Mouse (Mus musculus) ES-Bruce4 (cell line): ENCODE data around the gene Cemip2.

ENCODE experiments used
- CTCF ChIP-seq: IDR thresholded peaks from one replicate; pipeline ENCODE4 v1.8.1; 2011; ENCODE audit warnings: low read depth, low read length
- EP300 ChIP-seq: IDR thresholded peaks from 2 replicates; pipeline ENCODE4 v1.6.1; 2011; ENCODE audit warnings: low read depth, low read length; ENCODE audit not compliant: insufficient read depth

DNA sequence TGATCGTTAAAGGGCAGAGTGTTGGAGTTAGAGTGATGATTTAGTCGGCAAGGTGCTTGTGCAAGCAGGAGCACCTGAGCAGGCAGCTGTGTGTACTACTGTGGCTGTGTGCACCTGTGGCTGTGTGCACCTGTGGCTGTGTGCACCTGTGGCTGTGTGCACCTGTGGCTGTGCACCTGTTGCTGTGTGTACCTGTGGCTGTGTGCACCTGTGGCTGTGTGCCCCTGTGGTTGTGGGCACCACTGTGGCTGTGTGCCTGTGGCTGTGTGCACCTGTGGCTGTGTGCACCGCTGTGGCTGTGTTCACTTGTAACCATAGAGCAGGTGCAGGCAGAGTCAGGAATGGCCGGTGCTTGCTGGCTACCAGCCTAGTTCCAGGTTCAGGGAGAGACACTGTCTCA, 38.1 kb downstream of the Cemip2 start:
- TF ChIP-seq EP300 (no peak), CTCF (no peak)
